Mouse (Mus musculus) testis, adult 2 months (tissue): ENCODE results near the gene Hint1.

Experiments
- CTCF ChIP-seq: fragments of 200-500 bp; IDR thresholded peaks from 2 replicates; pipeline ENCODE4 v1.5.1; 2012; ENCODE audit warnings: low read depth, mild to moderate bottlenecking, inconsistent platforms, low read length, moderate library complexity; ENCODE audit not compliant: control insufficient read depth, insufficient read depth, insufficient replicate concordance
- POLR2A ChIP-seq: fragments of 200-500 bp; IDR thresholded peaks from 2 replicates; pipeline ENCODE4 v1.6.1; 2012; ENCODE audit warnings: low read depth, mild to moderate bottlenecking, inconsistent platforms, low read length, moderate library complexity; ENCODE audit not compliant: control insufficient read depth

DNA sequence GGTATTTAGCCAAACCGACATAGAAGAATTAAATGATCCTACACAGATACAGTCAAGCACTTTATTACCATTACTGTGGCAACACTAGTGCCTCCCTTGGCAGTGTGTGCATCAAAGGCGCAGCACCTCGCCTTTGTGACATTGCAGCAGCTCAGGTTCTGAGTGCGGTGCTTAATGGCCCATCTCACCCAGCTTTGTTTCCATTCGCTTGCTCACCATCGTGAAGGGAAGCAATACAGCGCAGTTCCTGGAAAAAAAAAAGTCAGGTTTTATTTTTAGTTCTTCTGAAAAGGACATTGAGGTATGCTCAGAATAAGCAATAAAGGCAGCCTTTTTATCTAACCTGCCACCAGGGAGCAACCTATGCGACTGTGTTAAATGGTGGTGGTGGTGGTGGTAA lies 39.4 kb upstream of the Hint1 start:
- TF ChIP-seq CTCF, result no peak
- no peak for TF ChIP-seq POLR2A
